Mouse (Mus musculus) liver, postnatal 0 days (tissue): Measurements from ENCODE around the gene Cdc42. TPM values are rescaled to one million over a fixed set of nuclear protein-coding genes. Genes with fewer than 3 reads are reported as not detected.

Source experiments
- ATAC-seq: fragments of 200-750 bp; cut with Nextera tagmentation; 2 replicates; pipeline ENCODE4 v1.8.0; 2017; ENCODE audit warnings: mild to moderate bottlenecking, moderate library complexity
- DNase-seq: peaks from one replicate; pipeline ENCODE4 v3.0.0-alpha.2; 2016
- H3K27ac ChIP-seq: fragments of 300-500 bp; sonication (generic); 2 replicates; pipeline ENCODE4 v1.5.1; 2014; ENCODE audit warnings: antibody characterized with exemption, moderate library complexity, mild to moderate bottlenecking, low read depth
- H3K27me3 ChIP-seq: fragments of 300-500 bp; sonication (generic); 2 replicates; pipeline ENCODE4 v1.6.1; 2014; ENCODE audit warnings: low read length, control low read depth, mixed read lengths; ENCODE audit not compliant: insufficient read depth
- H3K36me3 ChIP-seq: fragments of 300-500 bp; sonication (generic); replicated peaks from 2 replicates; pipeline ENCODE4 v1.6.1; 2014; ENCODE audit warnings: mild to moderate bottlenecking, control low read depth, low read length, moderate library complexity, mixed read lengths; ENCODE audit not compliant: insufficient read depth
- H3K4me1 ChIP-seq: fragments of 300-500 bp; sonication (generic); 2 replicates; pipeline ENCODE4 v1.6.1; 2014; ENCODE audit warnings: antibody characterized with exemption, mild to moderate bottlenecking, control low read depth; ENCODE audit not compliant: insufficient read depth
- H3K4me2 ChIP-seq: fragments of 300-500 bp; sonication (generic); 2 replicates; pipeline ENCODE4 v1.6.1; 2014; ENCODE audit warnings: low read depth, mild to moderate bottlenecking, low read length, moderate library complexity, mixed read lengths
- H3K4me3 ChIP-seq: fragments of 300-500 bp; sonication (generic); 2 replicates; pipeline ENCODE4 v1.5.1; 2014; ENCODE audit warnings: low read depth, low read length
- H3K9ac ChIP-seq: fragments of 300-500 bp; sonication (generic); replicated peaks from 2 replicates; pipeline ENCODE4 v1.6.1; 2014; ENCODE audit warnings: mild to moderate bottlenecking, moderate library complexity
- H3K9me3 ChIP-seq: fragments of 300-500 bp; sonication (generic); 2 replicates; pipeline ENCODE4 v1.6.1; 2016; ENCODE audit warnings: mild to moderate bottlenecking, control low read depth, low read length, mixed read lengths
- CTCF ChIP-seq: sonication (generic); IDR thresholded peaks from 2 replicates; pipeline ENCODE4 v1.5.1; 2016; ENCODE audit warnings: antibody characterized with exemption, low read depth
- EP300 ChIP-seq: IDR thresholded peaks from 2 replicates; pipeline ENCODE4 v1.6.1; 2016; ENCODE audit warnings: antibody characterized with exemption, low read depth, mild to moderate bottlenecking
- WGBS: fragments of 180-500 bp; shearing (Covaris S2); extraction: QIAGEN DNeasy Blood & Tissue Kit; methylation state at CpG from one replicate; pipeline ENCODE4 v1.1.7; 2014; ENCODE audit not compliant: insufficient replicate concordance; 5-methylcytosine and 5-hydroxymethylcytosine counted together
- polyA plus RNA-seq: library from polyadenylated mRNA; unstranded; fragments of >200 nt; fragmentation: Nextera tagmentation; extraction: Ambion mirVana; gene quantifications from 2 replicates; pipeline ENCODE4 v1.2.1, GENCODE M21; 2015

Gene Cdc42
- polyA plus RNA-seq, 1 experiment from 2014 or later, result 227 TPM

DNA sequence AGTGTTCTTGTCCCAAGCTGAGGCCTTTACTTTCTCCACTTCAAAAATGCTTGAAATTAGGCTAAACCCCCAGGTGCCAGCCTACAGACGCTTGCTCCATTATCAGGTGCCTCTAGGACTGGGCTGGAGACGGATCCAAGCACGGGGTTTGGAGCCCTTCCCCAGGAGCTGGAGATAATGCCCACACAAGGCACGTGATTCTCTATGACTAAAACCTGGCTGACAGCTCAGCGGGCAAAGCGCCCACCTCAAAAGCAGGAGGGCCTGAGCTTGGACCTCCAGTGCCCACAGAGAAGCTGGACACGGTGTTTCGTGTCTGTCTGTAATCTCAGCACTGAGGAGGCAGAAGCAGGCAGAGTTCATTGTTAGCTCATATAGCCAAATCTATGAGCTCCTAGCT lies 85.7 kb downstream of the Cdc42 start:
- ATAC-seq (no peak), DNase-seq (no peak)
- H3K9ac ChIP-seq, result no peak overlapping the region

More for the DNA sequence above, 85.7 kb downstream of the Cdc42 start:
- Histone ChIP-seq H3K4me1 (no peaks in the 10 kb centered on the region), H3K27me3 (peaks cover 21% of the 10 kb centered on the region), H3K4me2 (no peak overlapping the region), H3K27ac (no peak overlapping the region), H3K9me3 (no peaks in the 10 kb centered on the region), H3K4me3 (no peak overlapping the region), H3K36me3 (no peaks in the 10 kb centered on the region)
- WGBS, result 79% methylated on average over 8 of the region's 8 CpGs
- TF ChIP-seq EP300 (no peak), CTCF (no peak)

Other genes starting within 250 kb of the Cdc42 start
- 5.1 and 5.7 TPM in 2 replicates for gene Wnt4, start 80.2 kb downstream of the Cdc42 start, polyA plus RNA-seq
- not detected in 2 replicates for gene Cela3a, start 52.1 kb upstream of the Cdc42 start, polyA plus RNA-seq
- gene Cela3b, start 72.8 kb upstream of the Cdc42 start, polyA plus RNA-seq, result 0.42 and 6.5 TPM in 2 replicates
- gene 1700013G24Rik, start 95.6 kb upstream of the Cdc42 start, polyA plus RNA-seq, result not detected in 2 replicates
- 5.1 TPM in 2 replicates for gene Hspg2, start 111.0 kb upstream of the Cdc42 start, polyA plus RNA-seq
- not detected in 2 replicates for gene Ldlrad2, start 216.8 kb upstream of the Cdc42 start, polyA plus RNA-seq
- gene Usp48, start 236.0 kb upstream of the Cdc42 start, polyA plus RNA-seq, result 23.3 and 28.4 TPM in 2 replicates